Mouse (Mus musculus) lung, postnatal 0 days (tissue): Measurements from ENCODE around the gene Atg7.

Experiments
- CTCF ChIP-seq: IDR thresholded peaks from 2 replicates; pipeline ENCODE4 v1.5.1; 2016; ENCODE audit warnings: antibody characterized with exemption, mild to moderate bottlenecking
- EP300 ChIP-seq: IDR thresholded peaks from 2 replicates; pipeline ENCODE4 v1.6.1; 2016; ENCODE audit warnings: antibody characterized with exemption, mild to moderate bottlenecking, control low read depth

GRCm38 (mm10) chr6:114900194-114900593 lies 257.3 kb downstream of the Atg7 start:
- no peak for TF ChIP-seq CTCF
- TF ChIP-seq EP300, result no peak
